Mouse (Mus musculus) neural tube, embryonic 15.5 days (tissue): ENCODE measurements around the gene Mark4. TPM values are rescaled to one million over a fixed set of nuclear protein-coding genes. Genes with fewer than 3 reads are reported as not detected.

ENCODE experiments used
- ATAC-seq: fragments of 200-750 bp; cut with Nextera tagmentation; 2 replicates; pipeline ENCODE4 v1.8.0; 2017; ENCODE audit warnings: mild to moderate bottlenecking, moderate TSS enrichment, moderate library complexity; ENCODE audit not compliant: low FRiP score
- H3K27ac ChIP-seq: fragments of 300-500 bp; sonication (generic); replicated peaks from 2 replicates; pipeline ENCODE4 v1.5.1; 2015; ENCODE audit warnings: mild to moderate bottlenecking, inconsistent platforms
- H3K27me3 ChIP-seq: fragments of 300-500 bp; sonication (generic); replicated peaks from 2 replicates; pipeline ENCODE4 v1.6.1; 2015; ENCODE audit warnings: inconsistent platforms
- H3K36me3 ChIP-seq: fragments of 300-500 bp; sonication (generic); 2 replicates; pipeline ENCODE4 v1.6.1; 2015; ENCODE audit warnings: inconsistent platforms
- H3K4me1 ChIP-seq: fragments of 300-500 bp; sonication (generic); 2 replicates; pipeline ENCODE4 v1.6.1; 2015; ENCODE audit warnings: inconsistent platforms
- H3K4me2 ChIP-seq: fragments of 300-500 bp; sonication (generic); 2 replicates; pipeline ENCODE4 v1.6.1; 2015; ENCODE audit warnings: inconsistent platforms, mild to moderate bottlenecking, moderate library complexity
- H3K4me3 ChIP-seq: fragments of 300-500 bp; sonication (generic); replicated peaks from 2 replicates; pipeline ENCODE4 v1.5.1; 2015; ENCODE audit warnings: mild to moderate bottlenecking, inconsistent platforms
- H3K9ac ChIP-seq: fragments of 300-500 bp; sonication (generic); replicated peaks from 2 replicates; pipeline ENCODE4 v1.6.1; 2015; ENCODE audit warnings: mild to moderate bottlenecking, inconsistent platforms
- H3K9me3 ChIP-seq: fragments of 300-500 bp; sonication (generic); replicated peaks from 2 replicates; pipeline ENCODE4 v1.6.1; 2016; ENCODE audit warnings: inconsistent platforms
- WGBS: fragments of 180-500 bp; shearing (Covaris S2); methylation state at CpG from one replicate; pipeline ENCODE4 v1.1.7; 2015; ENCODE audit warnings: mixed read lengths; 5-methylcytosine and 5-hydroxymethylcytosine counted together
- microRNA counts: library from miRNA; unstranded; fragments of <30 nt; microRNA quantifications from one replicate; lab custom pipeline; 2016
- microRNA-seq: library from miRNA; unstranded; fragments of <30 nt; microRNA quantifications from one replicate; pipeline ENCODE4, GENCODE M21; 2017
- polyA plus RNA-seq: library from polyadenylated mRNA; unstranded; fragments of >200 nt; fragmentation: Nextera tagmentation; extraction: Ambion mirVana; gene quantifications from 2 replicates; pipeline ENCODE4 v1.2.1, GENCODE M21; 2015

The Mark4 gene
- polyA plus RNA-seq, 1 experiment from 2014 or later, result 16.5 TPM

DNA sequence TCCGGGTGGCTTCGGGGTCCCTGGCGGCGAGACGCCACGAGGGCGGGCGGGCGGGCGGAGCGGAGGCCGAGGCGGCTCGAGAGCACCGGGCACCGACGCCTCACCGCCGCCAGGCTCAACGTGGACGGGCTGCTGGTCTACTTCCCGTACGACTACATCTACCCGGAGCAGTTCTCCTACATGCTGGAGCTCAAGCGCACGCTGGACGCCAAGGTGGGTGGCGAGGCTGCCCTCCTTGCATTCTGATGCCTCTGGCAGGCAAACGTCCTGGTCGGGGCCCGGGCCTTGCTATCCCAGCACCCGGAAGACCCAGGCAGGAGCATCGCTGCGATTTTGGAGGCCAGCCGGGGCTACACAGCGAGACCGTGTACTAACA lies 76.5 kb downstream of the Mark4 start:
- H3K27me3 ChIP-seq, result no peaks in the 10 kb centered on the region
- ATAC-seq, result peak; percentile 65
- WGBS, result under 1% methylated on average over 35 of the region's 37 CpGs
- peak overlapping the region; percentile 74 for H3K4me2 ChIP-seq
- H3K9me3 ChIP-seq, result no peaks in the 10 kb centered on the region
- H3K27ac ChIP-seq, result peak overlapping the region; percentile 68
- H3K4me1 ChIP-seq, result peaks cover 22% of the 10 kb centered on the region
- H3K36me3 ChIP-seq, result peaks cover 33% of the 10 kb centered on the region
- H3K4me3 ChIP-seq, result peak overlapping the region; percentile 93
- H3K9ac ChIP-seq, result peak overlapping the region; percentile 90

DNA sequence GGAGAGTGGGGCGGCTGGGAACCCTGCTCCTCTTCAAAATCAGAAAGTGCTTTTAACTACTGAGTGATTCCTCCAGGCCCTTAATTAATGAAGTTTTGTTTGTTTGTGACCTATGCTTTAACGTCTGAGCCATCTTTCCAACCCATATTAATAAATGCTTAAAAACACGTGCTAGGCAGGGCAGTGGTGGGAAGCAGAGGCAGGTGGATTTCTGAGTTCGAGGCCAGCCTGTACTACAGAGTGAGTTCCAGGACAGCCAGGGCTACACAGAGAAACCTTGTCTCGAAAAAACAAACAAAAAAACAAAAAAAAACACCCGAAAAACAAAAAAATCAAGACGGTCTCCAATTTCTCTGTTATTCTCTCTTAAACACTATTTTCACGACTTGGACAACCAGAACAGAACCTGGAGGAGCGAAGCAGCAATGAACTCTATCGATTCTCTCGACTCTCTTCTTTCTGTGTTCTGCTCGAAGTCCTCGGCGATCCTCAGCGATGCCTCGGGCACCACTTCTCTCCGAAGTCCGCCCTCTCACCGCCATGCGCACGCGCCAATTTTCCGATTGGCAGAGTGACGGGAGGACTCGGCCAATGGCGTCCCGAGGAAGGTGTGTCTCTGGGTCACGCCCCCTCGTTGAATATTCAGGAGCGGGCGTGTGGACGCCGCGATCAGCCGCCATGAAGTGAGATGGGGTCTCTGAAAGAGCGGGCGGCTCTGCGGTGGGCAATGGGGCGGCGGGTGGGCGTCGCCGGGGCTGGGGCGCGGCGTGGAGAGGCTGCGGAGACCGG lies 77.0 kb downstream of the Mark4 start, which contains the start of gene Ercc2:
Ercc2 (plus strand) TSS at position 634 of the 789 bp plus-strand sequence.
- WGBS, result 6% methylated on average over 48 of the region's 48 CpGs
- ATAC-seq, result peak; percentile 97
- peak within 1 kb of the TSS; percentile 68 for H3K27ac ChIP-seq

DNA sequence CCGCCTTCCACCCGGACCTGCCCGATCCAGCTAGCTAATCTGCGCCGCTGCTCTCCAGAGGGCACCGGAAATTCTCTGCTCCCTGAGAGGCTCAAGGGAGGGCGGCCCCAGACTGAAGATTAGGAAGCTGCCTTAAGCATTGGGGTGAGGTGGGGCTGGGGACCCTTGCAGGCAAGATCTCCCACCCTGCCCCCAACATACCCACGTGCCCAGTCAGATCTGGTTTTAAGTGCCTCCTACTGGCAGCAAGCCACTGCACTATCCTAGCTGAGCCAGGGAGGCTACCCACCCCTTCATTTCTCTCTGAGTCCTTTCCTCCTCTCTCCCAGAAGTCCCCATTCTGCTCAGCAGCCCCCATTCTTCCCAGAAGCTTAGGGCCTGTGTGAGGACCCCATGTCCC lies 80.6 kb downstream of the Mark4 start:
- Histone ChIP-seq H3K4me1 (peaks cover 9% of the 10 kb centered on the region), H3K9me3 (no peaks in the 10 kb centered on the region), H3K27ac (no peak overlapping the region), H3K9ac (no peak overlapping the region), H3K36me3 (no peaks in the 10 kb centered on the region), H3K4me2 (no peak overlapping the region), H3K4me3 (no peak overlapping the region), H3K27me3 (no peaks in the 10 kb centered on the region)
- WGBS, result 76% methylated on average over 8 of the region's 8 CpGs
- no peak for ATAC-seq

More for the DNA sequence above, 77.0 kb downstream of the Mark4 start, which contains the start of gene Ercc2:
- peaks cover 28% of the 10 kb centered on the region for H3K36me3 ChIP-seq
- H3K9me3 ChIP-seq, result no peaks in the 10 kb centered on the region
- H3K4me1 ChIP-seq, result peaks cover 22% of the 10 kb centered on the region
- peak within 1 kb of the TSS; percentile 90 for H3K9ac ChIP-seq
- peak within 1 kb of the TSS; percentile 74 for H3K4me2 ChIP-seq
- no peaks in the 10 kb centered on the region for H3K27me3 ChIP-seq
- peak within 1 kb of the TSS; percentile 93 for H3K4me3 ChIP-seq

DNA sequence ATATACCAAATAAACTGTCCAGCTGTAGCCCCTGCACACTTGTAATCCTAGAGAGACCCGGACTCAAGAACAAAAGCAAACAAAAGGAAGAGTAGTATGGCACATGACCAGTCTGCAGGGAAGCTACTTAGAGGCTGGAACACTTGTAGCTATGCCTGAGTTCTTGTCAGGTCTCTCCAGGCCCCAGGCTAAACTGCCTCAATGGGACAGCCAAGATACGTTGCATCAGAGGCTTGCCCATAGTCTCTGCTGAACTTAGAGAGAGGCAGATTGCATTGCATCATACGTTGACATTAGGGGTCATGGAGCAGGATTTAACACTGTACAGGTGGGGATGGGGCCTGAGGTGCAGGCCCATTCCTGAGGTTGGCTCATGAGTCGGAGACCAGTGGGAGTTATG lies 82.6 kb downstream of the Mark4 start:
- H3K27ac ChIP-seq, result no peak overlapping the region
- H3K27me3 ChIP-seq, result no peaks in the 10 kb centered on the region
- no peak overlapping the region for H3K9ac ChIP-seq
- no peaks in the 10 kb centered on the region for H3K36me3 ChIP-seq
- no peak overlapping the region for H3K4me3 ChIP-seq
- H3K4me2 ChIP-seq, result no peak overlapping the region
- 88% methylated on average over 4 of the region's 4 CpGs for WGBS
- ATAC-seq, result no peak
- no peaks in the 10 kb centered on the region for H3K9me3 ChIP-seq
- H3K4me1 ChIP-seq, result no peaks in the 10 kb centered on the region

DNA sequence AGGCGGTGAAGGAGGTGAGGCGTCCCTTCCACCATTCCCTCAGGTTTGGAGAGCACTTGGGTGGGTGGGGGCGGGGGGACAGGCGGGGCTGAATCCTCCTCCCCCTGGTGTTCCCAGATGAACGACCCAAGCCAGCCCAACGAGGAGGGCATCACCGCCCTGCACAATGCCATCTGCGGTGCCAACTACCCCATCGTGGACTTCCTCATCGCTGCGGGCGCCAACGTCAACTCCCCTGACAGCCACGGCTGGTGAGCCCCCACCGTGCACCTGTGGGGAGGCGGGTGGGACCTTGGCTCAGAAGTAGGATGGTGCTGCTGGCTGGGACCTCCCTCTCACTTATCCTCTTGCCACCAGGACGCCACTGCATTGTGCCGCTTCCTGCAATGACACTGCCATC lies 83.3 kb downstream of the Mark4 start:
- Histone ChIP-seq H3K9me3 (no peaks in the 10 kb centered on the region), H3K4me1 (peaks cover under 1% of the 10 kb centered on the region; the same call in 1 of the 2 replicates), H3K4me3 (no peak overlapping the region), H3K4me2 (no peak overlapping the region), H3K27ac (no peak overlapping the region), H3K27me3 (no peaks in the 10 kb centered on the region), H3K9ac (no peak overlapping the region), H3K36me3 (no peaks in the 10 kb centered on the region)
- WGBS, result 80% methylated on average over 18 of the region's 18 CpGs
- ATAC-seq, result no peak

MicroRNAs encoded within 50 kb of the gene (microRNA counts, 519-probe panel; counts per million panel counts)
- microRNA mmu-miR-343 (lab: Ali Mortazavi, UCI), result not detected

Small RNAs within 50 kb of the gene (microRNA-seq; reads per million reads assigned to microRNA genes)
- gene Mir343, result not detected

Other genes starting within 250 kb of the Mark4 start
- 3.1 and 3.3 TPM in 2 replicates for gene Gpr4, start 246.3 kb downstream of the Mark4 start, polyA plus RNA-seq
- gene Opa3, start 230.5 kb downstream of the Mark4 start, polyA plus RNA-seq, result 37.8 and 37.9 TPM in 2 replicates
- 40.9 and 55.5 TPM in 2 replicates for gene Vasp, start 187.0 kb downstream of the Mark4 start, polyA plus RNA-seq
- 1.3 TPM in 2 replicates for gene Ppm1n, start 178.8 kb downstream of the Mark4 start, polyA plus RNA-seq
- gene Rtn2, start 176.2 kb downstream of the Mark4 start, polyA plus RNA-seq, result 105 and 121 TPM in 2 replicates
- gene Fosb, start 148.8 kb downstream of the Mark4 start, polyA plus RNA-seq, result 0.09 and 0.18 TPM in 2 replicates
- gene Ercc1, start 114.0 kb downstream of the Mark4 start, polyA plus RNA-seq, result 78.5 and 93.5 TPM in 2 replicates
- gene Cd3eap, start 99.3 kb downstream of the Mark4 start, polyA plus RNA-seq, result 22.2 and 23.0 TPM in 2 replicates
- gene Ppp1r13l, start 99.1 kb downstream of the Mark4 start, polyA plus RNA-seq, result 1.9 and 2.1 TPM in 2 replicates
- 21.6 and 22.2 TPM in 2 replicates for gene Ercc2, start 76.8 kb downstream of the Mark4 start, polyA plus RNA-seq
- gene Klc3, start 54.7 kb downstream of the Mark4 start, polyA plus RNA-seq, result 1.2 and 4.0 TPM in 2 replicates
- 16.6 and 38.6 TPM in 2 replicates for gene Ckm, start 54.0 kb downstream of the Mark4 start, polyA plus RNA-seq
- gene Exoc3l2, start 4.5 kb upstream of the Mark4 start, polyA plus RNA-seq, result 1.5 and 1.8 TPM in 2 replicates
- gene Bloc1s3, start 49.5 kb upstream of the Mark4 start, polyA plus RNA-seq, result 3.9 and 5.0 TPM in 2 replicates
- 39.2 and 58.6 TPM in 2 replicates for gene Trappc6a, start 49.6 kb upstream of the Mark4 start, polyA plus RNA-seq
- 1.2 and 1.5 TPM in 2 replicates for gene Nkpd1, start 59.0 kb upstream of the Mark4 start, polyA plus RNA-seq
- 41.0 and 42.3 TPM in 2 replicates for gene Ppp1r37, start 104.3 kb upstream of the Mark4 start, polyA plus RNA-seq
- gene Zfp296, start 118.5 kb upstream of the Mark4 start, polyA plus RNA-seq, result 0.23 and 0.61 TPM in 2 replicates
- gene Gemin7, start 118.8 kb upstream of the Mark4 start, polyA plus RNA-seq, result 145 and 154 TPM in 2 replicates
- 51.0 and 61.5 TPM in 2 replicates for gene Clasrp, start 145.7 kb upstream of the Mark4 start, polyA plus RNA-seq
- gene Relb, start 170.6 kb upstream of the Mark4 start, polyA plus RNA-seq, result 9.6 and 12.8 TPM in 2 replicates
- 128 and 140 TPM in 2 replicates for gene Clptm1, start 206.2 kb upstream of the Mark4 start, polyA plus RNA-seq
- gene Apoc2, start 219.1 kb upstream of the Mark4 start, polyA plus RNA-seq, result 1.8 TPM in 2 replicates
- gene Gm44805, start 222.6 kb upstream of the Mark4 start, polyA plus RNA-seq, result not detected in 2 replicates
- gene Apoc4, start 222.7 kb upstream of the Mark4 start, polyA plus RNA-seq, result 0.38 and 0.75 TPM in 2 replicates
- 6.5 and 7.3 TPM in 2 replicates for gene Apoc1, start 233.8 kb upstream of the Mark4 start, polyA plus RNA-seq
- gene Apoe, start 240.4 kb upstream of the Mark4 start, polyA plus RNA-seq, result 643 and 683 TPM in 2 replicates